Mouse (Mus musculus) B cell, adult 2 months (primary cell): ENCODE measurements around the gene Krt2.

Source experiments
- DNase-seq, 2 experiments: peaks; one replicate each; pipeline ENCODE4 v3.0.0; 2022

The Krt2 gene

GRCm38 (mm10) chr15:101817875-101818274 lies at the start of gene Krt2:
Krt2 (minus strand) TSS chr15:101818169.
- no peak for DNase-seq

- no peak for DNase-seq
These were observed 48.8 kb upstream of the Krt2 start for GRCm38 (mm10) chr15:101866754-101867153.

GRCm38 (mm10) chr15:101860421-101861130 lies 42.6 kb upstream of the Krt2 start:
- DNase-seq, result no peak

- peak; percentile 2 to 8 for DNase-seq
These were observed 41.8 kb upstream of the Krt2 start for GRCm38 (mm10) chr15:101859735-101860170.

- DNase-seq, result no peak
These were observed 40.9 kb upstream of the Krt2 start for GRCm38 (mm10) chr15:101858673-101859425.

GRCm38 (mm10) chr15:101856696-101857095 lies 38.7 kb upstream of the Krt2 start:
- DNase-seq, result no peak

GRCm38 (mm10) chr15:101855732-101856131 lies 37.8 kb upstream of the Krt2 start:
- DNase-seq, result no peak

- no peak for DNase-seq
These were observed 36.3 kb upstream of the Krt2 start for GRCm38 (mm10) chr15:101854294-101854693.

GRCm38 (mm10) chr15:101852571-101852970 lies 34.6 kb upstream of the Krt2 start:
- DNase-seq, result no peak

GRCm38 (mm10) chr15:101850694-101851093 lies 32.7 kb upstream of the Krt2 start, which contains the start of gene Krt1:
Krt1 (minus strand) TSS chr15:101850794.
- DNase-seq, result no peak

GRCm38 (mm10) chr15:101845971-101846403 lies 28.0 kb upstream of the Krt2 start:
- DNase-seq, result peak; percentile 9 to 11

- DNase-seq, result no peak
These were observed 25.2 kb upstream of the Krt2 start for GRCm38 (mm10) chr15:101843192-101843591.

- no peak for DNase-seq
These were observed 16.9 kb upstream of the Krt2 start for GRCm38 (mm10) chr15:101834784-101835328.

GRCm38 (mm10) chr15:101833131-101833530 lies 15.2 kb upstream of the Krt2 start:
- DNase-seq, result no peak

GRCm38 (mm10) chr15:101829441-101829840 lies 11.5 kb upstream of the Krt2 start:
- no peak for DNase-seq

GRCm38 (mm10) chr15:101821786-101822185 lies 3.8 kb upstream of the Krt2 start:
- no peak for DNase-seq

GRCm38 (mm10) chr15:101803052-101803822 lies 14.7 kb downstream of the Krt2 start:
- no peak for DNase-seq

GRCm38 (mm10) chr15:101802296-101802835 lies 15.6 kb downstream of the Krt2 start, which contains the start of gene Krt73:
Krt73 (minus strand) TSS chr15:101802346.
- no peak for DNase-seq

GRCm38 (mm10) chr15:101790867-101791266 lies 27.1 kb downstream of the Krt2 start:
- DNase-seq, result no peak

- no peak for DNase-seq
These were observed 31.6 kb downstream of the Krt2 start, which contains the start of gene Krt72 for GRCm38 (mm10) chr15:101786360-101786759. Krt72 (minus strand) TSS chr15:101786460.

- no peak for DNase-seq
These were observed 44.5 kb downstream of the Krt2 start for GRCm38 (mm10) chr15:101773420-101773819.

- peak; percentile 75 to 76 for DNase-seq
These were observed 45.3 kb downstream of the Krt2 start for GRCm38 (mm10) chr15:101772711-101773081.
